Mouse (Mus musculus) embryonic facial prominence, embryonic 10.5 days (tissue): ENCODE data around the gene Rpusd1. TPM values are rescaled to one million over a fixed set of nuclear protein-coding genes. Genes with fewer than 3 reads are reported as not detected.

Experiments
- DNase-seq: peaks from one replicate; pipeline ENCODE4 v3.0.0-alpha.2; 2017; ENCODE audit warnings: low spot score
- H3K27ac ChIP-seq: fragments of 300-500 bp; sonication (generic); replicated peaks from 2 replicates; pipeline ENCODE4 v1.5.1; 2016; ENCODE audit warnings: mild to moderate bottlenecking
- H3K27me3 ChIP-seq: fragments of 300-500 bp; sonication (generic); replicated peaks from 2 replicates; pipeline ENCODE4 v1.6.1; 2016; ENCODE audit warnings: low read depth, mild to moderate bottlenecking; ENCODE audit not compliant: poor library complexity, severe bottlenecking
- H3K36me3 ChIP-seq: fragments of 300-500 bp; sonication (generic); replicated peaks from 2 replicates; pipeline ENCODE4 v1.6.1; 2016; ENCODE audit warnings: mild to moderate bottlenecking, moderate library complexity
- H3K4me1 ChIP-seq: fragments of 300-500 bp; sonication (generic); 2 replicates; pipeline ENCODE4 v1.6.1; 2016
- H3K4me3 ChIP-seq: fragments of 300-500 bp; sonication (generic); 2 replicates; pipeline ENCODE4 v1.5.1; 2016; ENCODE audit warnings: mild to moderate bottlenecking, moderate library complexity
- H3K9me3 ChIP-seq: fragments of 300-500 bp; sonication (generic); 2 replicates; pipeline ENCODE4 v1.6.1; 2016; ENCODE audit warnings: mild to moderate bottlenecking
- WGBS: fragments of 180-500 bp; shearing (Covaris S2); methylation state at CpG from one replicate; pipeline ENCODE4 v1.1.7; 2016; 5-methylcytosine and 5-hydroxymethylcytosine counted together
- polyA plus RNA-seq: library from polyadenylated mRNA; unstranded; fragments of >200 nt; fragmentation: Nextera tagmentation; extraction: Ambion mirVana; gene quantifications from 2 replicates; pipeline ENCODE4 v1.2.1, GENCODE M21; 2016

The Rpusd1 gene
- 23.7 and 25.5 TPM in 2 replicates for polyA plus RNA-seq

- H3K9me3 ChIP-seq = no peaks in the 10 kb centered on the region
- DNase-seq = peak; percentile 97
- peak within 1 kb of the TSS; percentile 80 for H3K27ac ChIP-seq
- WGBS = 1% methylated on average over 37 of the region's 37 CpGs
- H3K27me3 ChIP-seq = no peaks in the 10 kb centered on the region
- H3K4me3 ChIP-seq = peak within 1 kb of the TSS; percentile 83
- H3K4me1 ChIP-seq = peaks cover 36% of the 10 kb centered on the region
- peaks cover 56% of the 10 kb centered on the region for H3K36me3 ChIP-seq
Measured at GRCm38 (mm10) chr17:25727265-25728008, at the start of gene Rpusd1, which contains the start of gene Chtf18. Gene Rpusd1 (plus strand): TSS chr17:25727670. Gene Chtf18 (minus strand): TSS chr17:25727419.

- Histone ChIP-seq H3K36me3 (no peaks in the 10 kb centered on the region), H3K27me3 (no peaks in the 10 kb centered on the region), H3K4me3 (no peak overlapping the region), H3K4me1 (peaks cover 14% of the 10 kb centered on the region), H3K9me3 (0 out of 2 replicates have a peak, but pooled peaks cover 4% of the 10 kb centered on the region), H3K27ac (no peak overlapping the region)
- 54% methylated on average over 6 of the region's 6 CpGs for WGBS
- DNase-seq = no peak
Measured at GRCm38 (mm10) chr17:25677969-25678368, 49.5 kb upstream of the Rpusd1 start.

- no peak overlapping the region for H3K4me3 ChIP-seq
- H3K27ac ChIP-seq = 0 out of 2 replicates have a peak overlapping the region, but pooled peaks have one; percentile 40
- peaks cover 14% of the 10 kb centered on the region for H3K4me1 ChIP-seq
- H3K27me3 ChIP-seq = no peaks in the 10 kb centered on the region
- 11% methylated on average over 5 of the region's 5 CpGs for whole genome bisulfite sequencing
- no peak for DNase-seq
- 0 out of 2 replicates have a peak, but pooled peaks cover 4% of the 10 kb centered on the region for H3K9me3 ChIP-seq
- H3K36me3 ChIP-seq = no peaks in the 10 kb centered on the region
Measured at GRCm38 (mm10) chr17:25679818-25680217, 47.7 kb upstream of the Rpusd1 start.

GRCm38 (mm10) chr17:25681636-25682035 lies 45.8 kb upstream of the Rpusd1 start:
- H3K4me1 ChIP-seq = peaks cover 26% of the 10 kb centered on the region

GRCm38 (mm10) chr17:25686323-25686722 lies 41.1 kb upstream of the Rpusd1 start:
- 55% methylated on average over 7 of the region's 7 CpGs for WGBS
- Histone ChIP-seq H3K36me3 (no peaks in the 10 kb centered on the region), H3K27me3 (peaks cover 9% of the 10 kb centered on the region; the same call in 1 of the 2 replicates), H3K9me3 (no peaks in the 10 kb centered on the region), H3K4me1 (peaks cover 17% of the 10 kb centered on the region), H3K27ac (no peak overlapping the region), H3K4me3 (no peak overlapping the region)
- peak; percentile 63 for DNase-seq

More at GRCm38 (mm10) chr17:25681636-25682035, 45.8 kb upstream of the Rpusd1 start:
- peaks cover 5% of the 10 kb centered on the region; the same call in 1 of the 2 replicates for H3K27me3 ChIP-seq
- H3K36me3 ChIP-seq = no peaks in the 10 kb centered on the region
- H3K9me3 ChIP-seq = no peaks in the 10 kb centered on the region
- WGBS = 85% methylated on average over 4 of the region's 4 CpGs
- no peak overlapping the region for H3K4me3 ChIP-seq
- H3K27ac ChIP-seq = no peak overlapping the region
- DNase-seq = no peak

- H3K27ac ChIP-seq = no peak overlapping the region
- peaks cover 9% of the 10 kb centered on the region; the same call in 1 of the 2 replicates for H3K27me3 ChIP-seq
- no peak for DNase-seq
- H3K9me3 ChIP-seq = no peaks in the 10 kb centered on the region
- no peak overlapping the region for H3K4me3 ChIP-seq
- no peaks in the 10 kb centered on the region for H3K36me3 ChIP-seq
- WGBS = 76% methylated on average over 4 of the region's 4 CpGs
- H3K4me1 ChIP-seq = peaks cover 21% of the 10 kb centered on the region
Measured at GRCm38 (mm10) chr17:25688922-25689321, 38.5 kb upstream of the Rpusd1 start.

- H3K9me3 ChIP-seq = no peaks in the 10 kb centered on the region
- WGBS = 27% methylated on average over 1 of the region's 1 CpGs
- peak overlapping the region; percentile 22; the same call in 1 of the 2 replicates for H3K4me3 ChIP-seq
- H3K36me3 ChIP-seq = no peaks in the 10 kb centered on the region
- peak; percentile 63 for DNase-seq
- H3K4me1 ChIP-seq = peaks cover 18% of the 10 kb centered on the region
- peak overlapping the region; percentile 61 for H3K27ac ChIP-seq
- H3K27me3 ChIP-seq = peaks cover 12% of the 10 kb centered on the region
Measured at GRCm38 (mm10) chr17:25696263-25696662, 31.2 kb upstream of the Rpusd1 start.

GRCm38 (mm10) chr17:25698446-25698845 lies 29.0 kb upstream of the Rpusd1 start:
- no peaks in the 10 kb centered on the region for H3K36me3 ChIP-seq
- peaks cover 12% of the 10 kb centered on the region for H3K27me3 ChIP-seq
- DNase-seq = peak; percentile 79
- H3K4me3 ChIP-seq = no peak overlapping the region
- H3K4me1 ChIP-seq = peaks cover 14% of the 10 kb centered on the region
- no peak overlapping the region for H3K27ac ChIP-seq
- no peaks in the 10 kb centered on the region for H3K9me3 ChIP-seq
- WGBS = 10% methylated on average over 7 of the region's 7 CpGs

- H3K4me3 ChIP-seq = no peak overlapping the region
- no peak for DNase-seq
Measured at GRCm38 (mm10) chr17:25700863-25701496, 26.5 kb upstream of the Rpusd1 start.

GRCm38 (mm10) chr17:25709994-25710393 lies 17.5 kb upstream of the Rpusd1 start:
- 93% methylated on average over 2 of the region's 2 CpGs for WGBS
- peaks cover under 1% of the 10 kb centered on the region; the same call in 1 of the 2 replicates for H3K27me3 ChIP-seq
- H3K4me3 ChIP-seq = no peak overlapping the region
- no peak for DNase-seq
- H3K27ac ChIP-seq = no peak overlapping the region
- H3K9me3 ChIP-seq = 0 out of 2 replicates have a peak, but pooled peaks cover 2% of the 10 kb centered on the region
- no peaks in the 10 kb centered on the region for H3K4me1 ChIP-seq
- no peaks in the 10 kb centered on the region for H3K36me3 ChIP-seq

More at GRCm38 (mm10) chr17:25700863-25701496, 26.5 kb upstream of the Rpusd1 start:
- 61% methylated on average over 9 of the region's 9 CpGs for WGBS
- H3K4me1 ChIP-seq = peaks cover 14% of the 10 kb centered on the region
- peaks cover 12% of the 10 kb centered on the region for H3K27me3 ChIP-seq
- no peaks in the 10 kb centered on the region for H3K36me3 ChIP-seq
- no peak overlapping the region for H3K27ac ChIP-seq
- H3K9me3 ChIP-seq = no peaks in the 10 kb centered on the region

GRCm38 (mm10) chr17:25711136-25711535 lies 16.3 kb upstream of the Rpusd1 start:
- no peak for DNase-seq
- Histone ChIP-seq H3K36me3 (no peaks in the 10 kb centered on the region), H3K27ac (no peak overlapping the region), H3K4me1 (peaks cover 6% of the 10 kb centered on the region), H3K27me3 (peaks cover 12% of the 10 kb centered on the region), H3K9me3 (0 out of 2 replicates have a peak, but pooled peaks cover 2% of the 10 kb centered on the region), H3K4me3 (no peak overlapping the region)
- WGBS = 83% methylated on average over 4 of the region's 4 CpGs

- no peak for DNase-seq
- Histone ChIP-seq H3K4me1 (peaks cover 26% of the 10 kb centered on the region), H3K4me3 (no peak overlapping the region), H3K27me3 (peaks cover 46% of the 10 kb centered on the region), H3K36me3 (peaks cover 24% of the 10 kb centered on the region), H3K27ac (no peak overlapping the region), H3K9me3 (no peaks in the 10 kb centered on the region)
- whole genome bisulfite sequencing = 49% methylated on average over 3 of the region's 3 CpGs
Measured at GRCm38 (mm10) chr17:25715627-25716026, 11.8 kb upstream of the Rpusd1 start.
